Comparison of ENCODE assay signal across 13 mouse cellular contexts in the genomic region with DNA sequence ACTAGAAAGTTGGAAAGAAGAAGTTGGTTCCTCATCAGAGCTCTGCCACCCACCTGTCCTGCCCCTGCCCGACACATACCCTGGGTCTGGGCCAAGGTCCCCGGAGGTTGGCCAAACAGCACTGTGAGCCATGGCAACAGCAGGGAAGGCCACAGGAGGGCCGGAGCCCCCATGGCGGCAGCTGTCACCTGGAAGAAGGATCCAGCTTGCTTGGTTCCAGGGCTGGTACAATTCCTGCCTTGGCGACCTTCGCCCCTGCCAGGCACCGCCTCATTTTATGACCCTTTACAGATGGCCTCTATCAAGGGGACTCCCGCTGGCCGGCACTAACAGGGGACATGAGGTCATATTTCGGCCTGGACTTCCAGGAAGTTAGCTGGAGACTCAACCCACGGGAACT. TPM values are rescaled to one million over a fixed set of nuclear protein-coding genes. Genes with fewer than 3 reads are reported as not detected.
A peak's percentile ranks its signal among the peaks of the same experiment; 100 is the strongest.
DNase-seq lines count a peak whose midpoint lies in the region.
"Had no signal": no experiment of that assay in that cellular context is flagged by ENCODE, and none has a peak within 500 bp of the region (broad histone marks: within the 10 kb centered on the region; RNA-seq: fewer than 3 reads in every experiment).

A gene (minus strand): TSS at position 241 of the 400 bp plus-strand sequence.

- 0 out of 2 replicates have a peak within 1 kb of the TSS, but pooled peaks have one; percentile 8 for H3K4me3 ChIP-seq in limb, embryonic 10.5 days
- H3K4me3 ChIP-seq: heart, embryonic 12.5 days; hindbrain, embryonic 13.5 days; limb, embryonic 13.5 days; midbrain, embryonic 10.5 days had no signal

- H3K9me3 ChIP-seq in limb, embryonic 10.5 days (replicated peaks) = no peaks in the 10 kb centered on the region
- H3K9me3 ChIP-seq: heart, embryonic 12.5 days; hindbrain, embryonic 13.5 days; limb, embryonic 13.5 days; midbrain, embryonic 10.5 days had no signal

- H3K27me3 ChIP-seq in limb, embryonic 10.5 days (ENCODE audit: low read depth, poor library complexity, severe bottlenecking) = peaks cover 18% of the 10 kb centered on the region

- WGBS in limb, embryonic 10.5 days = 26% methylated on average over 11 of the region's 11 CpGs

- peak within 1 kb of the TSS; percentile 70 for H3K27ac ChIP-seq in limb, embryonic 10.5 days
- H3K27ac ChIP-seq: hindbrain, embryonic 13.5 days; limb, embryonic 13.5 days; midbrain, embryonic 10.5 days had no signal

- peaks cover 44% of the 10 kb centered on the region for H3K4me1 ChIP-seq in limb, embryonic 10.5 days

- peak; percentile 41 for DNase-seq in adrenal gland, postnatal 10 days
- DNase-seq in adrenal gland, adult 8-10 months = no peak
- DNase-seq in B cell, adult 2 months = peak; percentile 47 to 50
- peak; percentile 82 to 84 for DNase-seq in kidney, adult 8-10 months
- DNase-seq in limb, embryonic 10.5 days (ENCODE audit: low spot score) = no peak
- no peak for DNase-seq in ovary, adult 18-20 months (ENCODE audit: low spot score)
- DNase-seq in Muller cell, postnatal 12 days (ENCODE audit: inconsistent ontology term) = no peak
- DNase-seq in adipocyte (ENCODE audit: low spot score) = no peak
- DNase-seq: cerebellum, adult 11 months had no signal

- H3K36me3 ChIP-seq in limb, embryonic 10.5 days = no peaks in the 10 kb centered on the region
- H3K36me3 ChIP-seq: heart, embryonic 12.5 days; hindbrain, embryonic 13.5 days; limb, embryonic 13.5 days; midbrain, embryonic 10.5 days had no signal

RNA-seq across cellular contexts. Expression of the gene that starts here (rescaled TPM):
- 1 to 10 TPM; 5.6 to 6.9 TPM for total RNA-seq in adrenal gland, postnatal 10 days (2021)
- 1 to 10 TPM; 2.3 to 5.5 (median 3.2) TPM for total RNA-seq in adrenal gland, adult 8-10 months (2022)
- 0.19 TPM in 1 of 2 replicates, not detected in the other for polyA plus RNA-seq in limb, embryonic 10.5 days (2016; fragmentation: Nextera tagmentation; extraction: Ambion mirVana)
- polyA plus RNA-seq: heart, embryonic 12.5 days; hindbrain, embryonic 13.5 days; limb, embryonic 13.5 days; midbrain, embryonic 10.5 days had no signal

Comparison
In these comparisons a context has a peak if more than half of its experiments do, and no peak if none do; other contexts are left out.
1. DNase-seq: peak in adrenal gland, postnatal 10 days (single experiment), B cell, adult 2 months (2 of 2) and kidney, adult 8-10 months (2 of 2); none in adrenal gland, adult 8-10 months (single experiment), limb, embryonic 10.5 days (single experiment), ovary, adult 18-20 months (single experiment), Muller cell, postnatal 12 days (single experiment) and adipocyte (single experiment).